Mouse (Mus musculus): Measurements from ENCODE around the gene Adamts13. TPM values are rescaled to one million over a fixed set of nuclear protein-coding genes. Genes with fewer than 3 reads are reported as not detected.

Adamts13 gene
- polyA plus RNA-seq, 1 experiment from 2014 or later: 0.38 TPM

GRCm38 (mm10) chr2:27007701-27008100 lies 34.5 kb downstream of the Adamts13 start:
- no peak overlapping the region for H3K4me2 ChIP-seq (ENCODE audit: low read length)
- WGBS: 77% methylated on average over 7 of the region's 7 CpGs
- H3K9me3 ChIP-seq (ENCODE audit: control insufficient read depth, low read length): no peaks in the 10 kb centered on the region
- H3K4me1 ChIP-seq (replicated peaks; ENCODE audit: control insufficient read depth, insufficient read depth, low read length): peaks cover 21% of the 10 kb centered on the region
- H3K36me3 ChIP-seq (ENCODE audit: control insufficient read depth, insufficient read depth): no peaks in the 10 kb centered on the region
- ATAC-seq: no peak
- no peak overlapping the region for H3K4me3 ChIP-seq (replicated peaks; ENCODE audit: low read length)
- no peak overlapping the region for H3K9ac ChIP-seq (replicated peaks; ENCODE audit: low read depth, low read length)
- H3K27me3 ChIP-seq (replicated peaks; ENCODE audit: control insufficient read depth, insufficient read depth, low read length): no peaks in the 10 kb centered on the region
- no peak overlapping the region for H3K27ac ChIP-seq (ENCODE audit: low read length)

GRCm38 (mm10) chr2:27009714-27010244 lies 36.6 kb downstream of the Adamts13 start, which contains the start of gene Cacfd1:
Cacfd1 (plus strand) TSS chr2:27009926.
- Histone ChIP-seq H3K36me3 (ENCODE audit: control insufficient read depth, insufficient read depth) (peaks cover 4% of the 10 kb centered on the region; the same call in 1 of the 2 replicates), H3K27me3 (replicated peaks; ENCODE audit: control insufficient read depth, insufficient read depth, low read length) (no peaks in the 10 kb centered on the region), H3K9me3 (ENCODE audit: control insufficient read depth, low read length) (no peaks in the 10 kb centered on the region), H3K4me2 (ENCODE audit: low read length) (peak within 1 kb of the TSS; percentile 92), H3K27ac (ENCODE audit: low read length) (peak within 1 kb of the TSS; percentile 76), H3K4me3 (replicated peaks; ENCODE audit: low read length) (peak within 1 kb of the TSS; percentile 87), H3K9ac (replicated peaks; ENCODE audit: low read depth, low read length) (peak within 1 kb of the TSS; percentile 98), H3K4me1 (replicated peaks; ENCODE audit: control insufficient read depth, insufficient read depth, low read length) (peaks cover 21% of the 10 kb centered on the region)
- WGBS: under 1% methylated on average over 43 of the region's 43 CpGs
- peak; percentile 97 for ATAC-seq

DNA sequence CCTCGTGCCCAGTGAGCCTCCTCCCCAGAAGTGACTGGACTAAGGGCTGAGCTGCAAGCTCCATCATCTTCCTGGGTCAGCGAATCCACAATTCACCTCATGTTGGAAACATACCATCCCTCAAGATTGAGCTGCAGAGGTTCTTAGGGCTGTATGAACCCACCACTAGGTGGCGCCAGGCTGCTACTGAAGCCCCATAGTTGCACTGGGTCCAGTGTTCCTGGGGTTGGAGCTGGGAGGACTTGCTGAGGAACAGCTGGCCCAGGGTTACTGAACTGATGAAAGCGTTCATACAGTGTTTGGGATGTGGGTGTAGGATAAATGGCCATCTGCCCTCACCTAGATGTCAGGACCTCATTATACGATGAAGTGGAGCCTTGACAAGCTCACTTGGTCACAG lies 44.6 kb downstream of the Adamts13 start:
- H3K9ac ChIP-seq (replicated peaks; ENCODE audit: low read depth, low read length): no peak overlapping the region
- 54% methylated on average over 5 of the region's 5 CpGs for WGBS
- peak; percentile 39 for ATAC-seq
- H3K4me2 ChIP-seq (ENCODE audit: low read length): no peak overlapping the region
- peaks cover 30% of the 10 kb centered on the region for H3K36me3 ChIP-seq (ENCODE audit: control insufficient read depth, insufficient read depth)
- no peaks in the 10 kb centered on the region for H3K27me3 ChIP-seq (replicated peaks; ENCODE audit: control insufficient read depth, insufficient read depth, low read length)
- H3K9me3 ChIP-seq (ENCODE audit: control insufficient read depth, low read length): no peaks in the 10 kb centered on the region
- H3K4me1 ChIP-seq (replicated peaks; ENCODE audit: control insufficient read depth, insufficient read depth, low read length): no peaks in the 10 kb centered on the region
- no peak overlapping the region for H3K4me3 ChIP-seq (replicated peaks; ENCODE audit: low read length)
- no peak overlapping the region for H3K27ac ChIP-seq (ENCODE audit: low read length)

DNA sequence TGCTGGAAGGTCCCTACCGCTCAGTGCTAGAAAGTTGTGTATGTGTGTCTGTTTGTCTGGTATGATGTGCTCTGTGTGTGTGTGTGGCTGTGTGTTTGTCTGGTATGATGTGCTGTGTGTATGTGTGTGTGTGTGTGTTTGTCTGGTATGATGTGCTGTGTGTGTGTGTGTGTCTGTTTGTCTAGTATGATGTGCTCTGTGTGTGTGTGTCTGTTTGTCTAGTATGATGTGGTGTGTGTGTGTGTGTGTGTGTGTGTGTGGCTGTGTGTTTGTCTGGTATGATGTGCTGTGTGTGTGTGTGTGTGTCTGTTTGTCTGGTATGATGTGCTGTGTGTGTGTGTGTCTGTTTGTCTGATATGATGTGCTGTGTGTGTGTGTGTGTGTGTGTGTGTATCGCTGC lies 46.3 kb downstream of the Adamts13 start:
- Histone ChIP-seq H3K4me2 (ENCODE audit: low read length) (no peak overlapping the region), H3K4me3 (replicated peaks; ENCODE audit: low read length) (no peak overlapping the region), H3K4me1 (replicated peaks; ENCODE audit: control insufficient read depth, insufficient read depth, low read length) (no peaks in the 10 kb centered on the region), H3K36me3 (ENCODE audit: control insufficient read depth, insufficient read depth) (peaks cover 29% of the 10 kb centered on the region), H3K27ac (ENCODE audit: low read length) (no peak overlapping the region), H3K27me3 (replicated peaks; ENCODE audit: control insufficient read depth, insufficient read depth, low read length) (no peaks in the 10 kb centered on the region), H3K9ac (replicated peaks; ENCODE audit: low read depth, low read length) (no peak overlapping the region), H3K9me3 (ENCODE audit: control insufficient read depth, low read length) (no peaks in the 10 kb centered on the region)
- 98% methylated on average over 2 of the region's 2 CpGs for WGBS
- ATAC-seq: no peak

DNA sequence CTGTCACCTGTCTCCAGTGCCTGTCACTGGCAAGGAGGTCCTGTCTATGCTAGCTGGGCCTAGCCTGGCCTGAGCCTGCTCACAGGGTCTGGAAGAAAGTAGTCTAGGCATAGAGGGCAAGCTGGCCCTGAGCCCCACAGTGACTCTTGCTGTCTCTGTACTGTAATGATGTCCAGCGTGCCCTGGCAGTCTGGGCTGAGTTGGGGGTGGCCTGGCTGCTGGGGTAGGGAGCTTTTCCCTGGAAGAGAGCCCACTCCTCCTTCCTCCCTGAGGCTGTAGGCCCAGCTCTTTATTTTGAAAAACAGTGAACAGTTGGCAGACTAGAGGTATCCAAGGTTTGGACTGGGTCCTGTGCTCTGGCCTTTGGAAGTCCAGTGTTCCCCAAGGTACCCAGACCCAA lies 47.9 kb downstream of the Adamts13 start:
- WGBS: 95% methylated on average over 1 of the region's 1 CpGs
- no peak overlapping the region for H3K27ac ChIP-seq (ENCODE audit: low read length)
- H3K4me3 ChIP-seq (replicated peaks; ENCODE audit: low read length): no peak overlapping the region
- H3K36me3 ChIP-seq (ENCODE audit: control insufficient read depth, insufficient read depth): peaks cover 16% of the 10 kb centered on the region
- H3K9ac ChIP-seq (replicated peaks; ENCODE audit: low read depth, low read length): no peak overlapping the region
- H3K27me3 ChIP-seq (replicated peaks; ENCODE audit: control insufficient read depth, insufficient read depth, low read length): no peaks in the 10 kb centered on the region
- H3K4me2 ChIP-seq (ENCODE audit: low read length): no peak overlapping the region
- no peak for ATAC-seq
- no peaks in the 10 kb centered on the region for H3K4me1 ChIP-seq (replicated peaks; ENCODE audit: control insufficient read depth, insufficient read depth, low read length)
- no peaks in the 10 kb centered on the region for H3K9me3 ChIP-seq (ENCODE audit: control insufficient read depth, low read length)

DNA sequence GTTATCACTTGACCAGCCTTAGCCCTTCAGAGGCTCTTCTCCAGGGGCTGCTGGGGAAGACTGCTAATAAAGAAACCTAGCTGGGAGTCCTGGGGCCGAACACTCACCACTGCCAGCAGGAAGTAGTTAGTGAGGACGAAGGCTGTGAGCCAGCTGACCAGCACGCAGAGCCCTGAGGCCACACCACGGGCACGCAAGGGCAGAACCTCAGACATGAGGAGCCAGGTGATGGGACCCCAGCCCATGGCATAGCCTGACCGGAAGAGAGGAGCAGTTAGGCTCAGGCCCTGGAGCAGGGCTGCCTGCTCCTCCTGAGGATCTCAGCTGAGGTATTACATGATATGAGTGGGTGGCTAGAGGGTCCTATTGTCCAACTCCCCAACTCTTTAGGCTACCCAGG lies 49.4 kb downstream of the Adamts13 start:
- no peak overlapping the region for H3K27ac ChIP-seq (ENCODE audit: low read length)
- H3K9me3 ChIP-seq (ENCODE audit: control insufficient read depth, low read length): no peaks in the 10 kb centered on the region
- no peak for ATAC-seq
- no peak overlapping the region for H3K4me3 ChIP-seq (replicated peaks; ENCODE audit: low read length)
- WGBS: 81% methylated on average over 6 of the region's 6 CpGs
- H3K4me1 ChIP-seq (replicated peaks; ENCODE audit: control insufficient read depth, insufficient read depth, low read length): peaks cover 6% of the 10 kb centered on the region
- H3K27me3 ChIP-seq (replicated peaks; ENCODE audit: control insufficient read depth, insufficient read depth, low read length): no peaks in the 10 kb centered on the region
- H3K4me2 ChIP-seq (ENCODE audit: low read length): no peak overlapping the region
- H3K36me3 ChIP-seq (ENCODE audit: control insufficient read depth, insufficient read depth): peaks cover 5% of the 10 kb centered on the region; the same call in 1 of the 2 replicates
- no peak overlapping the region for H3K9ac ChIP-seq (replicated peaks; ENCODE audit: low read depth, low read length)

- ATAC-seq: no peak
- Histone ChIP-seq H3K4me3 (replicated peaks; ENCODE audit: low read length) (no peak overlapping the region), H3K9ac (replicated peaks; ENCODE audit: low read depth, low read length) (no peak overlapping the region), H3K4me2 (ENCODE audit: low read length) (no peak overlapping the region), H3K4me1 (replicated peaks; ENCODE audit: control insufficient read depth, insufficient read depth, low read length) (peaks cover 11% of the 10 kb centered on the region), H3K9me3 (ENCODE audit: control insufficient read depth, low read length) (no peaks in the 10 kb centered on the region), H3K27ac (ENCODE audit: low read length) (no peak overlapping the region), H3K27me3 (replicated peaks; ENCODE audit: control insufficient read depth, insufficient read depth, low read length) (peaks cover 4% of the 10 kb centered on the region; the same call in 1 of the 2 replicates), H3K36me3 (ENCODE audit: control insufficient read depth, insufficient read depth) (peaks cover 3% of the 10 kb centered on the region; the same call in 1 of the 2 replicates)
- WGBS: 85% methylated on average over 14 of the region's 14 CpGs
These were observed 50.9 kb downstream of the Adamts13 start for GRCm38 (mm10) chr2:27024136-27024535.

DNA sequence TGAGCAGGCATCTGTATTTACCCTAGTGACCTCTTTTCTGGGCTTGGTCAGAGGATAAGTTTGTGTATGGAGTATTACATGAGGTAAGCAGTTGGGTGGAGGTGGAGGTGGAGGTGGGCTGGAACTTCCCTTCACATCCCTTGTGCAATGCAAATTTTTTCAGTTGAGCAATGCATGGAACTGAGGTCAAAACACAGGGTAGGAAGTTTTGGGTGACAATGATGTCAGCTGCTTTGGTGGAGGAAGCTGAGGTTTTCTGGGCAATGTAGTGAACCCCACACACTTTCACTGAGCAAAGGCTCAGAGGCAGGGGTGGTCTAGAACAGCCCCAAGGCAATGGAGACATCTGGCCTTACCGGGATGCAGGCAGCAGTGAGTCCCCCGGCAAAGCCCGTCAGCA lies 52.3 kb downstream of the Adamts13 start:
- no peak for ATAC-seq
- 89% methylated on average over 3 of the region's 3 CpGs for WGBS
- H3K27ac ChIP-seq (ENCODE audit: low read length): no peak overlapping the region
- no peak overlapping the region for H3K4me3 ChIP-seq (replicated peaks; ENCODE audit: low read length)
- no peak overlapping the region for H3K4me2 ChIP-seq (ENCODE audit: low read length)
- H3K9ac ChIP-seq (replicated peaks; ENCODE audit: low read depth, low read length): no peak overlapping the region
- H3K36me3 ChIP-seq (ENCODE audit: control insufficient read depth, insufficient read depth): no peaks in the 10 kb centered on the region
- no peaks in the 10 kb centered on the region for H3K9me3 ChIP-seq (ENCODE audit: control insufficient read depth, low read length)
- peaks cover 4% of the 10 kb centered on the region; the same call in 1 of the 2 replicates for H3K27me3 ChIP-seq (replicated peaks; ENCODE audit: control insufficient read depth, insufficient read depth, low read length)
- H3K4me1 ChIP-seq (replicated peaks; ENCODE audit: control insufficient read depth, insufficient read depth, low read length): peaks cover 11% of the 10 kb centered on the region

GRCm38 (mm10) chr2:27026332-27026731 lies 53.1 kb downstream of the Adamts13 start:
- H3K9ac ChIP-seq (replicated peaks; ENCODE audit: low read depth, low read length): no peak overlapping the region
- H3K36me3 ChIP-seq (ENCODE audit: control insufficient read depth, insufficient read depth): no peaks in the 10 kb centered on the region
- peaks cover 11% of the 10 kb centered on the region for H3K4me1 ChIP-seq (replicated peaks; ENCODE audit: control insufficient read depth, insufficient read depth, low read length)
- no peaks in the 10 kb centered on the region for H3K9me3 ChIP-seq (ENCODE audit: control insufficient read depth, low read length)
- WGBS: 92% methylated on average over 3 of the region's 3 CpGs
- ATAC-seq: no peak
- H3K27ac ChIP-seq (ENCODE audit: low read length): no peak overlapping the region
- H3K27me3 ChIP-seq (replicated peaks; ENCODE audit: control insufficient read depth, insufficient read depth, low read length): peaks cover 4% of the 10 kb centered on the region; the same call in 1 of the 2 replicates
- H3K4me3 ChIP-seq (replicated peaks; ENCODE audit: low read length): no peak overlapping the region
- H3K4me2 ChIP-seq (ENCODE audit: low read length): no peak overlapping the region

Measured in forebrain, embryonic 16.5 days (tissue).